Mouse (Mus musculus) adrenal gland (tissue): ENCODE results near the gene 3425401B19Rik.

Experiments used
- intact Hi-C: fragments of 180-260 bp; cut with DNase I; formaldehyde crosslinking; loops from one replicate; pipeline ENCODE4 v1.15.1; 2025

The 3425401B19Rik gene

GRCm38 (mm10) chr14:32663099-32663498 lies 22.0 kb downstream of the 3425401B19Rik start:
- intact Hi-C loops: no loop called here

GRCm38 (mm10) chr14:32659781-32660180 lies 25.3 kb downstream of the 3425401B19Rik start:
- intact Hi-C loops: no loop called here

- intact Hi-C loops: no loop called here
Observed at GRCm38 (mm10) chr14:32638485-32638884, 46.6 kb downstream of the 3425401B19Rik start.

- intact Hi-C loops: no loop called here
Observed at GRCm38 (mm10) chr14:32634015-32634682, 50.9 kb downstream of the 3425401B19Rik start.

GRCm38 (mm10) chr14:32632908-32633600 lies 52.0 kb downstream of the 3425401B19Rik start:
- intact Hi-C loops: no loop called here

GRCm38 (mm10) chr14:32628584-32628983 lies 56.5 kb downstream of the 3425401B19Rik start:
- intact Hi-C loops: no loop called here

- intact Hi-C loops: no loop called here
Observed at GRCm38 (mm10) chr14:32627271-32627670, 57.8 kb downstream of the 3425401B19Rik start.

GRCm38 (mm10) chr14:32624811-32625210 lies 60.3 kb downstream of the 3425401B19Rik start:
- intact Hi-C loops: no loop called here

- intact Hi-C loops: no loop called here
Observed at GRCm38 (mm10) chr14:32624245-32624644, 60.8 kb downstream of the 3425401B19Rik start.

GRCm38 (mm10) chr14:32617253-32617652 lies 67.8 kb downstream of the 3425401B19Rik start:
- intact Hi-C loops: loop anchor here (10.0 kb wide), 1 partner anchor 348 kb away; no protein-coding TSS in a partner anchor

GRCm38 (mm10) chr14:32609392-32609791 lies 75.7 kb downstream of the 3425401B19Rik start:
- intact Hi-C loops: loop anchor here (5.0 to 10.0 kb wide), 2 partner anchors 193 to 665 kb away; no protein-coding TSS in a partner anchor
